Mouse (Mus musculus) forebrain, embryonic 15.5 days (tissue): ENCODE data around the gene Hscb. TPM values are rescaled to one million over a fixed set of nuclear protein-coding genes. Genes with fewer than 3 reads are reported as not detected.

Source experiments
- ATAC-seq: fragments of 200-750 bp; cut with Nextera tagmentation; replicated peaks from 2 replicates; pipeline ENCODE4 v1.8.0; 2017; ENCODE audit warnings: mild to moderate bottlenecking, moderate TSS enrichment, moderate library complexity
- H3K27ac ChIP-seq: fragments of 300-500 bp; sonication (generic); replicated peaks from 2 replicates; pipeline ENCODE4 v1.5.1; 2015; ENCODE audit warnings: mild to moderate bottlenecking, inconsistent platforms
- H3K27me3 ChIP-seq: fragments of 300-500 bp; sonication (generic); 2 replicates; pipeline ENCODE4 v1.6.1; 2015; ENCODE audit warnings: inconsistent platforms
- H3K36me3 ChIP-seq: fragments of 300-500 bp; sonication (generic); 2 replicates; pipeline ENCODE4 v1.6.1; 2015; ENCODE audit warnings: mild to moderate bottlenecking, inconsistent platforms
- H3K4me1 ChIP-seq: fragments of 300-500 bp; sonication (generic); 2 replicates; pipeline ENCODE4 v1.6.1; 2015; ENCODE audit warnings: inconsistent platforms
- H3K4me2 ChIP-seq: fragments of 300-500 bp; sonication (generic); replicated peaks from 2 replicates; pipeline ENCODE4 v1.6.1; 2015; ENCODE audit warnings: mild to moderate bottlenecking, inconsistent platforms
- H3K4me3 ChIP-seq: fragments of 300-500 bp; sonication (generic); 2 replicates; pipeline ENCODE4 v1.5.1; 2015; ENCODE audit warnings: mild to moderate bottlenecking, inconsistent platforms
- H3K9ac ChIP-seq: fragments of 300-500 bp; sonication (generic); replicated peaks from 2 replicates; pipeline ENCODE4 v1.6.1; 2015; ENCODE audit warnings: mild to moderate bottlenecking, inconsistent platforms
- H3K9me3 ChIP-seq: fragments of 300-500 bp; sonication (generic); 2 replicates; pipeline ENCODE4 v1.6.1; 2016; ENCODE audit warnings: inconsistent platforms
- WGBS: fragments of 180-500 bp; shearing (Covaris S2); methylation state at CpG from one replicate; pipeline ENCODE4 v1.1.7; 2015; ENCODE audit warnings: mixed read lengths; 5-methylcytosine and 5-hydroxymethylcytosine counted together
- polyA plus RNA-seq: library from polyadenylated mRNA; unstranded; fragments of >200 nt; fragmentation: Nextera tagmentation; extraction: Ambion mirVana; gene quantifications from 2 replicates; pipeline ENCODE4 v1.2.1, GENCODE M21; 2015

The Hscb gene
- polyA plus RNA-seq, 1 experiment from 2014 or later = 11.2 TPM

GRCm38 (mm10) chr5:110801036-110801624 lies 38.4 kb downstream of the Hscb start:
- Histone ChIP-seq H3K27ac (no peak overlapping the region), H3K4me2 (no peak overlapping the region), H3K9ac (no peak overlapping the region), H3K4me3 (no peak overlapping the region), H3K4me1 (peaks cover 36% of the 10 kb centered on the region), H3K27me3 (no peaks in the 10 kb centered on the region), H3K36me3 (peaks cover 57% of the 10 kb centered on the region), H3K9me3 (no peaks in the 10 kb centered on the region)
- ATAC-seq = no peak
- WGBS = 92% methylated on average over 3 of the region's 3 CpGs

DNA sequence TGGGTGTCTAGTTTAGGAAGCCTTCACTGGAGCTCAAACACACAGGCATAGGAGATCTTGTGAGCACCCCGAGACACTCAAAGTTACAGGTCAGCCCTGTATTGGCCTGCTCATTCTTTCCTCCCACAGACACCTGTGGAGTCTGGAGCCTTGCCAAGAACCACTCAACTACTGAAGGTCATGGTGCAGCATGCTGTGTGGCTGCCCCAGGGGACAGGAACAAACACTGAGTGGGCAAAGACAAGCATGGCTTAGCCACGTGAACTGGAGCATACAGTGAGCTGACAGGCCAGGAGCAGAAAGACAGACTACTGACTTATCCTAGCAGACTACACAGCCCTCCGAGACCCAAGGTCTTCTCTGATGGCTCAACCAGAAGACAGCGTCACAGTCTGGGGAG lies 41.9 kb downstream of the Hscb start:
- Histone ChIP-seq H3K4me2 (no peak overlapping the region), H3K4me3 (no peak overlapping the region), H3K36me3 (peaks cover 79% of the 10 kb centered on the region), H3K9ac (no peak overlapping the region), H3K27ac (no peak overlapping the region), H3K27me3 (no peaks in the 10 kb centered on the region), H3K9me3 (no peaks in the 10 kb centered on the region), H3K4me1 (peaks cover 12% of the 10 kb centered on the region; the same call in 1 of the 2 replicates)
- WGBS = 66% methylated on average over 4 of the region's 4 CpGs
- ATAC-seq = no peak

DNA sequence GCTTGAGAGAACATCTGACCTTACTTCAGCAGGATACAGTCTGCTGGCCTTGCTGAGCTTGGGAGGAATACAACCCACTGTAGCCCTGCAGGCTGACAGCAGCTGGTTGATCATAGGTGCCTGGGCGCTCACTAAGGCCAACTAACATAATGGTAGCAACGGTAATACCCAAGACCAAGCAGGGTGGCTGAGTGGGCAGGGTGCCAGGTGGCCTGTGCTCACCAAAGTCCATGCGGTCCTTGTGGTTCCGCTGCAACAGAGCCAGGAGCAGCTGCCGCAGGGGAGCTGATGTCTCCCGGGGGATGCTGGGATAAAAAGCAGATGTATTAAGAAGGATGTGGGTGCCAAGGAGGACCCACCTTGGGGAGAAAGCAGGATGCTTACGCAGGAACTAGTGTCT lies 45.2 kb downstream of the Hscb start:
- Histone ChIP-seq H3K4me2 (no peak overlapping the region), H3K27ac (no peak overlapping the region), H3K9me3 (no peaks in the 10 kb centered on the region), H3K4me1 (no peaks in the 10 kb centered on the region), H3K4me3 (no peak overlapping the region), H3K36me3 (peaks cover 98% of the 10 kb centered on the region), H3K27me3 (no peaks in the 10 kb centered on the region), H3K9ac (no peak overlapping the region)
- ATAC-seq = no peak
- WGBS = 95% methylated on average over 7 of the region's 7 CpGs

DNA sequence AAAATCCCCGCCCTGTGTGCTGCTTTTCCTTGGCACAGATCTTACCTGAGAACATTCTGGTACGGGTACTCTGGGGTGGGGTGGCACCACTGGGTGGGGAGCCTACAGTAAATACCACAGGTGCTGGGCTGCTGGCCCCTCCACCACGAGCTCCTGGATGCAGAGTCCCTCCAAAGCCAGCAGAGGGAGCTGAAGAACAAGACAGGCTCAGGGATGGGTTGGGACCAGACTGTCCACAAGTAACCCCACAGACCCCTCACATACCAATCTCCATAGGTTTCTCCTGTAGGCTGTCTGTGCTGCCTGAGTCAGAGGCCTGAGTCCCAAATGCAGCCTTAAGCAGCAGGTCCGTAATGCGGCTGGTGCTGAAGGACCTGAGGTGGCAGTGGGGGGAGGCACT lies 50.9 kb downstream of the Hscb start:
- H3K9me3 ChIP-seq = no peaks in the 10 kb centered on the region
- H3K27me3 ChIP-seq = no peaks in the 10 kb centered on the region
- H3K27ac ChIP-seq = no peak overlapping the region
- no peak overlapping the region for H3K9ac ChIP-seq
- H3K36me3 ChIP-seq = peaks cover 87% of the 10 kb centered on the region
- no peaks in the 10 kb centered on the region for H3K4me1 ChIP-seq
- 61% methylated on average over 5 of the region's 5 CpGs for WGBS
- H3K4me2 ChIP-seq = no peak overlapping the region
- no peak overlapping the region for H3K4me3 ChIP-seq
- peak; percentile 69 for ATAC-seq

GRCm38 (mm10) chr5:110786081-110786835 lies 53.3 kb downstream of the Hscb start:
- 78% methylated on average over 11 of the region's 11 CpGs for WGBS
- Histone ChIP-seq H3K9me3 (no peaks in the 10 kb centered on the region), H3K27ac (no peak overlapping the region), H3K36me3 (peaks cover 64% of the 10 kb centered on the region), H3K9ac (no peak overlapping the region), H3K27me3 (no peaks in the 10 kb centered on the region), H3K4me1 (no peaks in the 10 kb centered on the region), H3K4me2 (no peak overlapping the region), H3K4me3 (no peak overlapping the region)
- ATAC-seq = no peak

DNA sequence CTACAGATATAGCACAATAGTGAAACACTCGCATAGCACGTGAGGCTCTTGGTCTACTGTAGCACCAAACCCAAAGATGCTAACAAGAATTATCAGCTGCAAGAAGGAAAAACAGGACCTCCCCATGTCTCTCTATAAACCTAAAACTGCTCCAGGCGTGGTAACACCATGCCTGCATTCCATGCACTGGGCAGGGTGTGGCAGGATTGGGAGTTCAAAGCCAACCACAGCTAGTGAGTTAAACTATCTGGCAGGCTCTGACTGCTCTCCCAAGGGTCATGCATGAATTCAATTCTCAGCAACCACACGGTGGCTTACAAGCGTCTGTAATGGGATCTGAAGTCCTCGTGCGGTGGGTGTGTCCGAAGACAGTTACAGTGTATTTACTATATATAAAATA lies 56.4 kb downstream of the Hscb start:
- no peak for ATAC-seq
- Histone ChIP-seq H3K27me3 (no peaks in the 10 kb centered on the region), H3K4me2 (no peak overlapping the region), H3K36me3 (peaks cover 33% of the 10 kb centered on the region), H3K9me3 (no peaks in the 10 kb centered on the region), H3K4me3 (no peak overlapping the region), H3K27ac (no peak overlapping the region), H3K9ac (no peak overlapping the region), H3K4me1 (peaks cover 18% of the 10 kb centered on the region)
- WGBS = 76% methylated on average over 8 of the region's 8 CpGs

- 82% methylated on average over 7 of the region's 7 CpGs for WGBS
- peaks cover 19% of the 10 kb centered on the region for H3K36me3 ChIP-seq
- H3K9ac ChIP-seq = no peak overlapping the region
- no peak overlapping the region for H3K4me2 ChIP-seq
- peaks cover 18% of the 10 kb centered on the region for H3K4me1 ChIP-seq
- no peak overlapping the region for H3K27ac ChIP-seq
- no peaks in the 10 kb centered on the region for H3K27me3 ChIP-seq
- H3K9me3 ChIP-seq = no peaks in the 10 kb centered on the region
- H3K4me3 ChIP-seq = no peak overlapping the region
- ATAC-seq = no peak
Measured at GRCm38 (mm10) chr5:110781529-110782238, 57.9 kb downstream of the Hscb start.

- Histone ChIP-seq H3K9ac (peak overlapping the region; percentile 68), H3K27me3 (no peaks in the 10 kb centered on the region), H3K27ac (0 out of 2 replicates have a peak overlapping the region, but pooled peaks have one; percentile 32), H3K4me3 (peak overlapping the region; percentile 82), H3K4me1 (peaks cover 18% of the 10 kb centered on the region), H3K36me3 (peaks cover 11% of the 10 kb centered on the region), H3K4me2 (peak overlapping the region; percentile 96), H3K9me3 (no peaks in the 10 kb centered on the region)
- peak; percentile 63; the same call in 1 of the 2 replicates for ATAC-seq
- 54% methylated on average over 10 of the region's 10 CpGs for WGBS
Measured at GRCm38 (mm10) chr5:110780761-110781528, 58.6 kb downstream of the Hscb start.

GRCm38 (mm10) chr5:110779998-110780760 lies 59.4 kb downstream of the Hscb start, which contains the start of gene Pus1:
Gene Pus1 (minus strand): TSS chr5:110780659.
- peak; percentile 86 for ATAC-seq
- Histone ChIP-seq H3K27ac (peak within 1 kb of the TSS; percentile 32; the same call in 1 of the 2 replicates), H3K9me3 (no peaks in the 10 kb centered on the region), H3K4me3 (peak within 1 kb of the TSS; percentile 82), H3K27me3 (no peaks in the 10 kb centered on the region), H3K4me2 (peak within 1 kb of the TSS; percentile 96), H3K4me1 (peaks cover 18% of the 10 kb centered on the region), H3K36me3 (peaks cover 8% of the 10 kb centered on the region; the same call in 1 of the 2 replicates), H3K9ac (peak within 1 kb of the TSS; percentile 68)
- WGBS = 1% methylated on average over 57 of the region's 57 CpGs

- Histone ChIP-seq H3K27me3 (no peaks in the 10 kb centered on the region), H3K36me3 (peaks cover 11% of the 10 kb centered on the region), H3K4me1 (peaks cover 18% of the 10 kb centered on the region), H3K4me2 (peak overlapping the region; percentile 96), H3K27ac (no peak overlapping the region), H3K4me3 (peak overlapping the region; percentile 82), H3K9ac (peak overlapping the region; percentile 68), H3K9me3 (no peaks in the 10 kb centered on the region)
- no peak for ATAC-seq
- WGBS = 25% methylated on average over 15 of the region's 15 CpGs
Measured at GRCm38 (mm10) chr5:110779276-110779997, 60.1 kb downstream of the Hscb start.
